Mouse (Mus musculus) urinary bladder, postnatal 36 days (tissue): ENCODE results near the gene Nxpe5.

Experiments used
- DNase-seq, 2 experiments: peaks; one replicate each; pipeline ENCODE4 v3.0.0; 2022; ENCODE audit warnings: low spot score in 2 of 2, mixed read lengths in 1 of 2

The Nxpe5 gene

GRCm38 (mm10) chr5:138277994-138278393 lies 52.3 kb downstream of the Nxpe5 start:
- DNase-seq, result no peak

GRCm38 (mm10) chr5:138279585-138280424 lies 54.1 kb downstream of the Nxpe5 start, which contains the start of the genes Gm43720, Gpc2 and Stag3:
Gene Gm43720, minus strand, starts transcription at chr5:138279958.
Gene Gpc2, minus strand, starts transcription at chr5:138280005.
Gene Stag3, plus strand, starts transcription at chr5:138280240.
- DNase-seq, result peak; percentile 79 to 84

- no peak for DNase-seq
Measured at GRCm38 (mm10) chr5:138280425-138280768, 54.7 kb downstream of the Nxpe5 start.

- DNase-seq, result no peak
Measured at GRCm38 (mm10) chr5:138280829-138281228, 55.1 kb downstream of the Nxpe5 start.

GRCm38 (mm10) chr5:138281798-138282197 lies 56.1 kb downstream of the Nxpe5 start:
- no peak for DNase-seq

GRCm38 (mm10) chr5:138283540-138283939 lies 57.8 kb downstream of the Nxpe5 start:
- DNase-seq, result no peak

GRCm38 (mm10) chr5:138287861-138288260 lies 62.2 kb downstream of the Nxpe5 start:
- DNase-seq, result no peak

- DNase-seq, result no peak
Measured at GRCm38 (mm10) chr5:138291638-138292037, 65.9 kb downstream of the Nxpe5 start.

- no peak for DNase-seq
Measured at GRCm38 (mm10) chr5:138294158-138294557, 68.5 kb downstream of the Nxpe5 start.

GRCm38 (mm10) chr5:138299613-138300012 lies 73.9 kb downstream of the Nxpe5 start:
- no peak for DNase-seq
